Mouse (Mus musculus) kidney, postnatal 0 days (tissue): Measurements from ENCODE around the gene Smyd1. TPM values are rescaled to one million over a fixed set of nuclear protein-coding genes. Genes with fewer than 3 reads are reported as not detected.

ENCODE experiments used
- ATAC-seq: fragments of 200-750 bp; cut with Nextera tagmentation; replicated peaks from 2 replicates; pipeline ENCODE4 v1.8.0; 2017; ENCODE audit warnings: low read depth, moderate number of reproducible peaks, moderate TSS enrichment, moderate library complexity; ENCODE audit not compliant: low FRiP score
- DNase-seq: peaks from one replicate; pipeline ENCODE4 v3.0.0-alpha.2; 2016; ENCODE audit warnings: low spot score
- H3K27ac ChIP-seq: fragments of 300-500 bp; sonication (generic); 2 replicates; pipeline ENCODE4 v1.5.1; 2014; ENCODE audit warnings: mild to moderate bottlenecking
- H3K27me3 ChIP-seq: fragments of 300-500 bp; sonication (generic); 2 replicates; pipeline ENCODE4 v1.6.1; 2014; ENCODE audit warnings: low read length, mixed read lengths; ENCODE audit not compliant: insufficient read depth
- H3K36me3 ChIP-seq: fragments of 300-500 bp; sonication (generic); 2 replicates; pipeline ENCODE4 v1.6.1; 2014; ENCODE audit warnings: low read length, mixed read lengths; ENCODE audit not compliant: insufficient read depth
- H3K4me1 ChIP-seq: fragments of 300-500 bp; sonication (generic); replicated peaks from 2 replicates; pipeline ENCODE4 v1.6.1; 2014; ENCODE audit warnings: antibody characterized with exemption, low read length, mixed read lengths; ENCODE audit not compliant: insufficient read depth
- H3K4me2 ChIP-seq: fragments of 300-500 bp; sonication (generic); 2 replicates; pipeline ENCODE4 v1.6.1; 2014; ENCODE audit warnings: mild to moderate bottlenecking, low read length, moderate library complexity, mixed read lengths
- H3K4me3 ChIP-seq: fragments of 300-500 bp; sonication (generic); replicated peaks from 2 replicates; pipeline ENCODE4 v1.5.1; 2014; ENCODE audit warnings: low read depth, low read length
- H3K9ac ChIP-seq: fragments of 300-500 bp; sonication (generic); 2 replicates; pipeline ENCODE4 v1.6.1; 2014; ENCODE audit warnings: low read depth, low read length
- H3K9me3 ChIP-seq: fragments of 300-500 bp; sonication (generic); replicated peaks from 2 replicates; pipeline ENCODE4 v1.6.1; 2016; ENCODE audit warnings: low read length, inconsistent platforms, mixed read lengths
- CTCF ChIP-seq: IDR thresholded peaks from 2 replicates; pipeline ENCODE4 v1.5.1; 2016; ENCODE audit warnings: antibody characterized with exemption, low read depth, mild to moderate bottlenecking, moderate library complexity
- WGBS: fragments of 180-500 bp; shearing (Covaris S2); extraction: QIAGEN DNeasy Blood & Tissue Kit; methylation state at CpG from one replicate; pipeline ENCODE4 v1.1.7; 2014; 5-methylcytosine and 5-hydroxymethylcytosine counted together
- polyA plus RNA-seq: library from polyadenylated mRNA; unstranded; fragments of >200 nt; fragmentation: Nextera tagmentation; extraction: Ambion mirVana; gene quantifications from 2 replicates; pipeline ENCODE4 v1.2.1, GENCODE M21; 2015

Gene Smyd1
- polyA plus RNA-seq, result 0.12 and 0.36 TPM in 2 replicates

GRCm38 (mm10) chr6:71321826-71322283 lies at the start of gene Smyd1:
TSS of gene Smyd1 (minus strand) at chr6:71322233.
- Histone ChIP-seq H3K9me3 (no peaks in the 10 kb centered on the region), H3K4me3 (no peak within 1 kb of the TSS), H3K4me2 (no peak within 1 kb of the TSS), H3K27me3 (no peaks in the 10 kb centered on the region), H3K4me1 (no peaks in the 10 kb centered on the region), H3K36me3 (no peaks in the 10 kb centered on the region), H3K27ac (no peak within 1 kb of the TSS), H3K9ac (no peak within 1 kb of the TSS)
- no peak for TF ChIP-seq CTCF
- 69% methylated on average over 3 of the region's 3 CpGs for WGBS
- ATAC-seq (no peak), DNase-seq (no peak)

GRCm38 (mm10) chr6:71371085-71371605 lies 49.1 kb upstream of the Smyd1 start:
- H3K4me1 ChIP-seq, result no peaks in the 10 kb centered on the region
- no peaks in the 10 kb centered on the region for H3K36me3 ChIP-seq
- H3K4me2 ChIP-seq, result no peak overlapping the region
- no peak for TF ChIP-seq CTCF
- H3K9ac ChIP-seq, result no peak overlapping the region
- 79% methylated on average over 5 of the region's 5 CpGs for WGBS
- no peak overlapping the region for H3K4me3 ChIP-seq
- DNase-seq (no peak), ATAC-seq (no peak)
- H3K9me3 ChIP-seq, result no peaks in the 10 kb centered on the region
- H3K27ac ChIP-seq, result no peak overlapping the region
- no peaks in the 10 kb centered on the region for H3K27me3 ChIP-seq

GRCm38 (mm10) chr6:71369416-71369815 lies 47.4 kb upstream of the Smyd1 start:
- ATAC-seq (no peak), DNase-seq (no peak)
- TF ChIP-seq CTCF, result no peak
- Histone ChIP-seq H3K4me2 (no peak overlapping the region), H3K9me3 (no peaks in the 10 kb centered on the region), H3K9ac (no peak overlapping the region), H3K27ac (no peak overlapping the region), H3K4me1 (no peaks in the 10 kb centered on the region), H3K4me3 (no peak overlapping the region), H3K27me3 (no peaks in the 10 kb centered on the region), H3K36me3 (no peaks in the 10 kb centered on the region)
- 90% methylated on average over 6 of the region's 6 CpGs for WGBS

- DNase-seq (no peak), ATAC-seq (no peak)
- H3K9me3 ChIP-seq, result no peaks in the 10 kb centered on the region
- H3K36me3 ChIP-seq, result no peaks in the 10 kb centered on the region
- no peak overlapping the region for H3K27ac ChIP-seq
- no peaks in the 10 kb centered on the region for H3K4me1 ChIP-seq
- TF ChIP-seq CTCF, result no peak
- H3K4me2 ChIP-seq, result no peak overlapping the region
- H3K27me3 ChIP-seq, result no peaks in the 10 kb centered on the region
- H3K9ac ChIP-seq, result no peak overlapping the region
- no peak overlapping the region for H3K4me3 ChIP-seq
- 66% methylated on average over 2 of the region's 2 CpGs for WGBS
Observed at GRCm38 (mm10) chr6:71363995-71364394, 42.0 kb upstream of the Smyd1 start.

GRCm38 (mm10) chr6:71361156-71361670 lies 39.2 kb upstream of the Smyd1 start:
- peak; percentile 3 for DNase-seq
- WGBS, result 56% methylated on average over 10 of the region's 10 CpGs
- H3K4me3 ChIP-seq, result no peak overlapping the region
- H3K36me3 ChIP-seq, result no peaks in the 10 kb centered on the region
- ATAC-seq, result no peak
- no peak for TF ChIP-seq CTCF
- no peak overlapping the region for H3K27ac ChIP-seq
- H3K9ac ChIP-seq, result no peak overlapping the region
- no peaks in the 10 kb centered on the region for H3K4me1 ChIP-seq
- no peaks in the 10 kb centered on the region for H3K9me3 ChIP-seq
- H3K27me3 ChIP-seq, result no peaks in the 10 kb centered on the region
- no peak overlapping the region for H3K4me2 ChIP-seq

- ATAC-seq (no peak), DNase-seq (no peak)
- H3K4me3 ChIP-seq, result no peak overlapping the region
- H3K9me3 ChIP-seq, result no peaks in the 10 kb centered on the region
- no peaks in the 10 kb centered on the region for H3K27me3 ChIP-seq
- no peak overlapping the region for H3K9ac ChIP-seq
- no peak for TF ChIP-seq CTCF
- H3K4me2 ChIP-seq, result no peak overlapping the region
- H3K4me1 ChIP-seq, result no peaks in the 10 kb centered on the region
- 62% methylated on average over 5 of the region's 5 CpGs for WGBS
- H3K27ac ChIP-seq, result no peak overlapping the region
- H3K36me3 ChIP-seq, result no peaks in the 10 kb centered on the region
Observed at GRCm38 (mm10) chr6:71360751-71361150, 38.7 kb upstream of the Smyd1 start.

- no peaks in the 10 kb centered on the region for H3K9me3 ChIP-seq
- no peak overlapping the region for H3K9ac ChIP-seq
- H3K36me3 ChIP-seq, result no peaks in the 10 kb centered on the region
- no peak overlapping the region for H3K27ac ChIP-seq
- no peak overlapping the region for H3K4me3 ChIP-seq
- no peak for DNase-seq
- H3K4me1 ChIP-seq, result no peaks in the 10 kb centered on the region
- 91% methylated on average over 4 of the region's 4 CpGs for WGBS
- no peak for TF ChIP-seq CTCF
- ATAC-seq, result no peak
- H3K4me2 ChIP-seq, result no peak overlapping the region
- H3K27me3 ChIP-seq, result no peaks in the 10 kb centered on the region
Observed at GRCm38 (mm10) chr6:71360221-71360620, 38.2 kb upstream of the Smyd1 start.
